Mouse (Mus musculus) liver, postnatal 0 days (tissue): ENCODE results near the gene Snu13.

ENCODE experiments used
- CTCF ChIP-seq: sonication (generic); IDR thresholded peaks from 2 replicates; pipeline ENCODE4 v1.5.1; 2016; ENCODE audit warnings: antibody characterized with exemption, low read depth
- EP300 ChIP-seq: IDR thresholded peaks from 2 replicates; pipeline ENCODE4 v1.6.1; 2016; ENCODE audit warnings: antibody characterized with exemption, low read depth, mild to moderate bottlenecking

- TF ChIP-seq CTCF (peak; percentile 53), EP300 (no peak)
Measured at GRCm38 (mm10) chr15:82035904-82036689, 11.3 kb downstream of the Snu13 start.
